Mouse (Mus musculus): ENCODE results near the gene Olfr914. TPM values are rescaled to one million over a fixed set of nuclear protein-coding genes. Genes with fewer than 3 reads are reported as not detected.

The Olfr914 gene
- not detected for polyA plus RNA-seq (2015; fragmentation: Illumina TruSeq; extraction: RNeasy Lipid Tissue Mini Kit (QIAGEN cat#74804); ENCODE audit: low read depth, low replicate concordance)

GRCm38 (mm10) chr9:38604802-38605201, at the start of gene Olfr914:
Olfr914 (plus strand) TSS chr9:38605102.

GRCm38 (mm10) chr9:38579878-38580277, 25.0 kb upstream of the Olfr914 start, which contains the start of gene Olfr912:
Olfr912 (plus strand) TSS chr9:38580178.

GRCm38 (mm10) chr9:38592459-38592858, 12.4 kb upstream of the Olfr914 start, which contains the start of gene Olfr913:
Olfr913 (plus strand) TSS chr9:38592759.

GRCm38 (mm10) chr9:38659775-38660174, 54.9 kb downstream of the Olfr914 start, which contains the start of gene Olfr916:
Olfr916 (minus strand) TSS chr9:38659875.

Other genes with a start within 250 kb of the Olfr914 start
- not detected for gene Olfr250, start 238.2 kb upstream of the Olfr914 start, polyA plus RNA-seq (2015; fragmentation: Illumina TruSeq; extraction: RNeasy Lipid Tissue Mini Kit (QIAGEN cat#74804); ENCODE audit: low read depth, low replicate concordance)
- not detected for gene Olfr251, start 228.0 kb upstream of the Olfr914 start, polyA plus RNA-seq (2015; fragmentation: Illumina TruSeq; extraction: RNeasy Lipid Tissue Mini Kit (QIAGEN cat#74804); ENCODE audit: low read depth, low replicate concordance)
- gene Olfr147, start 203.4 kb upstream of the Olfr914 start, polyA plus RNA-seq (2015; fragmentation: Illumina TruSeq; extraction: RNeasy Lipid Tissue Mini Kit (QIAGEN cat#74804); ENCODE audit: low read depth, low replicate concordance): not detected
- not detected for gene Olfr901, start 175.6 kb upstream of the Olfr914 start, polyA plus RNA-seq (2015; fragmentation: Illumina TruSeq; extraction: RNeasy Lipid Tissue Mini Kit (QIAGEN cat#74804); ENCODE audit: low read depth, low replicate concordance)
- gene Olfr902, start 157.4 kb upstream of the Olfr914 start, polyA plus RNA-seq (2015; fragmentation: Illumina TruSeq; extraction: RNeasy Lipid Tissue Mini Kit (QIAGEN cat#74804); ENCODE audit: low read depth, low replicate concordance): not detected
- gene Olfr904, start 142.0 kb upstream of the Olfr914 start, polyA plus RNA-seq (2015; fragmentation: Illumina TruSeq; extraction: RNeasy Lipid Tissue Mini Kit (QIAGEN cat#74804); ENCODE audit: low read depth, low replicate concordance): not detected
- gene Olfr905, start 134.0 kb upstream of the Olfr914 start, polyA plus RNA-seq (2015; fragmentation: Illumina TruSeq; extraction: RNeasy Lipid Tissue Mini Kit (QIAGEN cat#74804); ENCODE audit: low read depth, low replicate concordance): not detected
- not detected for gene Olfr906, start 118.0 kb upstream of the Olfr914 start, polyA plus RNA-seq (2015; fragmentation: Illumina TruSeq; extraction: RNeasy Lipid Tissue Mini Kit (QIAGEN cat#74804); ENCODE audit: low read depth, low replicate concordance)
- not detected for gene Olfr907, start 109.3 kb upstream of the Olfr914 start, polyA plus RNA-seq (2015; fragmentation: Illumina TruSeq; extraction: RNeasy Lipid Tissue Mini Kit (QIAGEN cat#74804); ENCODE audit: low read depth, low replicate concordance)
- not detected for gene Olfr911-ps1, start 83.5 kb upstream of the Olfr914 start, polyA plus RNA-seq (2015; fragmentation: Illumina TruSeq; extraction: RNeasy Lipid Tissue Mini Kit (QIAGEN cat#74804); ENCODE audit: low read depth, low replicate concordance)
- not detected for gene Olfr910, start 67.3 kb upstream of the Olfr914 start, polyA plus RNA-seq (2015; fragmentation: Illumina TruSeq; extraction: RNeasy Lipid Tissue Mini Kit (QIAGEN cat#74804); ENCODE audit: low read depth, low replicate concordance)
- not detected for gene Olfr912, start 24.9 kb upstream of the Olfr914 start, polyA plus RNA-seq (2015; fragmentation: Illumina TruSeq; extraction: RNeasy Lipid Tissue Mini Kit (QIAGEN cat#74804); ENCODE audit: low read depth, low replicate concordance)
- not detected for gene Olfr913, start 12.3 kb upstream of the Olfr914 start, polyA plus RNA-seq (2015; fragmentation: Illumina TruSeq; extraction: RNeasy Lipid Tissue Mini Kit (QIAGEN cat#74804); ENCODE audit: low read depth, low replicate concordance)
- not detected for gene Olfr916, start 54.8 kb downstream of the Olfr914 start, polyA plus RNA-seq (2015; fragmentation: Illumina TruSeq; extraction: RNeasy Lipid Tissue Mini Kit (QIAGEN cat#74804); ENCODE audit: low read depth, low replicate concordance)
- gene Olfr917, start 60.7 kb downstream of the Olfr914 start, polyA plus RNA-seq (2015; fragmentation: Illumina TruSeq; extraction: RNeasy Lipid Tissue Mini Kit (QIAGEN cat#74804); ENCODE audit: low read depth, low replicate concordance): not detected
- gene Olfr918, start 69.5 kb downstream of the Olfr914 start, polyA plus RNA-seq (2015; fragmentation: Illumina TruSeq; extraction: RNeasy Lipid Tissue Mini Kit (QIAGEN cat#74804); ENCODE audit: low read depth, low replicate concordance): not detected
- not detected for gene Olfr919, start 98.6 kb downstream of the Olfr914 start, polyA plus RNA-seq (2015; fragmentation: Illumina TruSeq; extraction: RNeasy Lipid Tissue Mini Kit (QIAGEN cat#74804); ENCODE audit: low read depth, low replicate concordance)
- gene Vwa5a, start 113.2 kb downstream of the Olfr914 start, polyA plus RNA-seq (2015; fragmentation: Illumina TruSeq; extraction: RNeasy Lipid Tissue Mini Kit (QIAGEN cat#74804); ENCODE audit: low read depth, low replicate concordance): 12.1 TPM
- gene Olfr920, start 147.2 kb downstream of the Olfr914 start, polyA plus RNA-seq (2015; fragmentation: Illumina TruSeq; extraction: RNeasy Lipid Tissue Mini Kit (QIAGEN cat#74804); ENCODE audit: low read depth, low replicate concordance): 0.09 TPM
- gene Olfr921, start 168.0 kb downstream of the Olfr914 start, polyA plus RNA-seq (2015; fragmentation: Illumina TruSeq; extraction: RNeasy Lipid Tissue Mini Kit (QIAGEN cat#74804); ENCODE audit: low read depth, low replicate concordance): not detected
- gene Olfr922, start 209.5 kb downstream of the Olfr914 start, polyA plus RNA-seq (2015; fragmentation: Illumina TruSeq; extraction: RNeasy Lipid Tissue Mini Kit (QIAGEN cat#74804); ENCODE audit: low read depth, low replicate concordance): not detected
- gene Olfr923, start 221.4 kb downstream of the Olfr914 start, polyA plus RNA-seq (2015; fragmentation: Illumina TruSeq; extraction: RNeasy Lipid Tissue Mini Kit (QIAGEN cat#74804); ENCODE audit: low read depth, low replicate concordance): not detected
- gene Olfr924, start 239.3 kb downstream of the Olfr914 start, polyA plus RNA-seq (2015; fragmentation: Illumina TruSeq; extraction: RNeasy Lipid Tissue Mini Kit (QIAGEN cat#74804); ENCODE audit: low read depth, low replicate concordance): not detected
- gene Olfr26, start 250.0 kb downstream of the Olfr914 start, polyA plus RNA-seq (2015; fragmentation: Illumina TruSeq; extraction: RNeasy Lipid Tissue Mini Kit (QIAGEN cat#74804); ENCODE audit: low read depth, low replicate concordance): not detected